Mouse (Mus musculus) lung, postnatal 0 days (tissue): ENCODE measurements at regions not wholly inside any gene's neighbourhood (a gene's known extent, or its start where the extent isn't known, plus 50 kb on each side); places are given as distances from the start of the nearest gene placed in this dataset.

ENCODE experiments used
- CTCF ChIP-seq: IDR thresholded peaks from 2 replicates; pipeline ENCODE4 v1.5.1; 2016; ENCODE audit warnings: antibody characterized with exemption, mild to moderate bottlenecking
- EP300 ChIP-seq: IDR thresholded peaks from 2 replicates; pipeline ENCODE4 v1.6.1; 2016; ENCODE audit warnings: antibody characterized with exemption, mild to moderate bottlenecking, control low read depth

- TF ChIP-seq CTCF: no peak
- no peak for TF ChIP-seq EP300
Measured at GRCm38 (mm10) chr7:69062506-69062905, 313.5 kb upstream of the Arrdc4 start.
